Mouse (Mus musculus): ENCODE results near the gene Cyp4a12b. TPM values are rescaled to one million over a fixed set of nuclear protein-coding genes. Genes with fewer than 3 reads are reported as not detected.
"Not testable (repeated sequence)": the region's sequence is repeated elsewhere in the genome, so short reads cannot be mapped to it uniquely, and the experiment has no call there.

The Cyp4a12b gene
- polyA plus RNA-seq (2021), result 0.22 TPM

GRCm38 (mm10) chr4:115411324-115411723, at the start of gene Cyp4a12b:
Cyp4a12b (plus strand) TSS chr4:115411624.
- DNase-seq (ENCODE audit: low read depth, low spot score); CTCF ChIA-PET; H3K27me3 ChIP-seq; in situ Hi-C loops (cut with MboI; ENCODE audit: low pct_unique_long_range_greater_than_20kb); ATAC-seq; POLR2A ChIA-PET: not testable (repeated sequence)

DNA sequence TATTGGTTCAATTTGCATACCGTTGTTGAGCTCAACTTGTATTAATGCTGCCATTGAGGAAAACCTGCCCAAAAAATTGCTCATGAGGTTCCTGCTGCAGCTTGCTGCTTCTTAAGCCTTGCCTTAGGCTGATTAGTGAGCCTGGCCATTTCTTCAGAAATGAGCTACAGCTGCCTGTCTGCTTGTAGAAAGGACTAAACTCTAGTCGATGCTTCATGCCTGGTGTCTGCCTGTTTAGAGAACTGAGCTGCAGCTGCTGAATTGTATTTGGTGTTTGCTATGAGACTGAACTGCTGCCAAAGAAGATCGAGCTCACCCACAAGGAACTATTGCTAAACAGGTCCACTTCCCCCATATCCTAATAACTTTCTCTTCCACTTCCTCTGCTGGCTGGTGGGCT, 45.8 kb upstream of the Cyp4a12b start:
- ATAC-seq; DNase-seq (ENCODE audit: low read depth, low spot score); POLR2A ChIA-PET; H3K27me3 ChIP-seq; CTCF ChIA-PET: not testable (repeated sequence)
- in situ Hi-C loops (cut with MboI; ENCODE audit: low pct_unique_long_range_greater_than_20kb), result loop anchor here (10.0 kb wide), 1 partner anchor 109 kb away; no protein-coding TSS in a partner anchor

- CTCF ChIA-PET; H3K27me3 ChIP-seq; POLR2A ChIA-PET; ATAC-seq; DNase-seq (ENCODE audit: low read depth, low spot score): not testable (repeated sequence)
- in situ Hi-C loops (cut with MboI; ENCODE audit: low pct_unique_long_range_greater_than_20kb), result loop anchor here (10.0 kb wide), 1 partner anchor 107 kb away; no protein-coding TSS in a partner anchor
Observed at GRCm38 (mm10) chr4:115368067-115368466, 43.4 kb upstream of the Cyp4a12b start.

DNA sequence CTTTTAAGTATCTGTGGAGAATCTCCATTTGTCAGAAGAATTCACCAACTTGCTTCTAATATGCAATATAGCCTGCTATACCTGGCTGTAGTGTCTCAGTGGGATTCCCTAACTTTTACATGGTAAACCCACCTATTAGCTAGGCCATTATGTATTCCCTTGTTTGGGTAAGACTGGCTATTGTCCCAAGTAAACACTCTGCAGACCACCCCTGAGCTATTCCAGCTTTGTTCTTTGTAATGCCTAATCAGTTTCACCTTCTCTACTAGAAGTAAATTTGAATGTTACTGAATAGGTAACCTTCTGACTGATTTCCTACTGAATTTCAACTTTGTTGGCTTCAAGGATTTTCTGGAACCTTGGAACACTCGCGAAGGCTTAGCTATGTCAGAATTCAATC, 15.2 kb upstream of the Cyp4a12b start:
- ATAC-seq; POLR2A ChIA-PET; H3K27me3 ChIP-seq; DNase-seq (ENCODE audit: low read depth, low spot score); CTCF ChIA-PET: not testable (repeated sequence)
- in situ Hi-C loops (cut with MboI; ENCODE audit: low pct_unique_long_range_greater_than_20kb), result loop anchor here (5.0 kb wide), 1 partner anchor 114 kb away; no protein-coding TSS in a partner anchor

GRCm38 (mm10) chr4:115396950-115397349, 14.5 kb upstream of the Cyp4a12b start:
- POLR2A ChIA-PET; DNase-seq (ENCODE audit: low read depth, low spot score); H3K27me3 ChIP-seq; CTCF ChIA-PET; ATAC-seq: not testable (repeated sequence)
- in situ Hi-C loops (cut with MboI; ENCODE audit: low pct_unique_long_range_greater_than_20kb), result loop anchor here (5.0 kb wide), 1 partner anchor 115 kb away; no protein-coding TSS in a partner anchor

DNA sequence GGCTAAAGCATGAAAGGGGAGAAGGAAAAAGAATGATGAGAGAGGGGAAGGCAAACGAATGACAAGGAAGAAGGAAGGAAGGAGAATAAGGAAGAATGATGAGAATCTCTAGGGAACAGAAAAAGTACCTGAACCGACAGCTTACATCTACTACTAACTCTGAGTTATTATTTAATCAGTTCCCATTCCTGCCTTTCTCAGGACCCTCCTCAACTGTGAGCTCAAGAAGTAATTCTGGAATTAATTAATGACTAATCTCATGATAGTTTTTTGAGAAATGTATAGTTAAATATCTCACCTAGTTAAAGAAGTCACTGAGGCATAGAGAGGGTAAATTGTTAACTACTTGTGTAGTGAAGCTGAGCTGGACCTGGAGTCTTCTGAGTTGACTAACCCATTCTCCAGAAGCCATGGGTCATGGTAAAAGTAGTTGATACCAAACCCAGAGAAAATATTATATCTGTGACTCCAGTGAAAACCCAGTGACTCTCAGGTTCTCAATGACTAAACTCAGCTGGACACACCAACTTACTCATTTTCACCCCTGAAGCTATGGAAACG, 39.2 kb downstream of the Cyp4a12b start:
- H3K27me3 ChIP-seq, result no peaks in the 10 kb centered on the region
- CTCF ChIA-PET, result interaction anchor here (1.1 kb wide), 1 partner anchor 10 kb away, joined by 3 read pairs; no protein-coding TSS in a partner anchor
- DNase-seq (ENCODE audit: low read depth, low spot score), result no peak
- no peak for ATAC-seq
- in situ Hi-C loops (cut with MboI; ENCODE audit: low pct_unique_long_range_greater_than_20kb), result loop anchor here (10.0 kb wide), 1 partner anchor 96 kb away; no protein-coding TSS in a partner anchor
- no peak for TF ChIP-seq CTCF (IDR thresholded peaks at IDR 0.05)
- POLR2A ChIA-PET, result no interaction called here

GRCm38 (mm10) chr4:115452304-115452703, 40.9 kb downstream of the Cyp4a12b start, which contains the start of gene Cyp4a30b:
Cyp4a30b (plus strand) TSS chr4:115452604.
- H3K27me3 ChIP-seq, result no peaks in the 10 kb centered on the region
- no peak for DNase-seq (ENCODE audit: low read depth, low spot score)
- ATAC-seq, result no peak
- ChIA-PET CTCF (no interaction called here), POLR2A (no interaction called here)
- in situ Hi-C loops (cut with MboI; ENCODE audit: low pct_unique_long_range_greater_than_20kb), result loop anchor here (10.0 kb wide), 1 partner anchor 98 kb away; no protein-coding TSS in a partner anchor
- no peak for TF ChIP-seq CTCF (IDR thresholded peaks at IDR 0.05)

DNA sequence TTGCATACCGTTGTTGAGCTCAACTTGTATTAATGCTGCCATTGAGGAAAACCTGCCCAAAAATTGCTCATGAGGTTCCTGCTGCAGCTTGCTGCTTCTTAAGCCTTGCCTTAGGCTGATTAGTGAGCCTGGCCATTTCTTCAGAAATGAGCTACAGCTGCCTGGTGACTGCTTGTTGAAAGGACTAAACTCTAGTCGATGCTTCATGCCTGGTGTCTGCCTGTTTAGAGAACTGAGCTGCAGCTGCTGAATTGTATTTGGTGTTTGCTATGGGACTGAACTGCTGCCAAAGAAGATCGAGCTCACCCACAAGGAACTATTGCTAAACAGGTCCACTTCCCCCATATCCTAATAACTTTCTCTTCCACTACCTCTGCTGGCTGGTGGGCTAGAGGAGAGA, 62.2 kb downstream of the Cyp4a12b start:
- DNase-seq (ENCODE audit: low read depth, low spot score); H3K27me3 ChIP-seq; POLR2A ChIA-PET; ATAC-seq; CTCF ChIA-PET: not testable (repeated sequence)
- in situ Hi-C loops (cut with MboI; ENCODE audit: low pct_unique_long_range_greater_than_20kb), result loop anchor here (10.0 kb wide), 1 partner anchor 109 kb away; no protein-coding TSS in a partner anchor

DNA sequence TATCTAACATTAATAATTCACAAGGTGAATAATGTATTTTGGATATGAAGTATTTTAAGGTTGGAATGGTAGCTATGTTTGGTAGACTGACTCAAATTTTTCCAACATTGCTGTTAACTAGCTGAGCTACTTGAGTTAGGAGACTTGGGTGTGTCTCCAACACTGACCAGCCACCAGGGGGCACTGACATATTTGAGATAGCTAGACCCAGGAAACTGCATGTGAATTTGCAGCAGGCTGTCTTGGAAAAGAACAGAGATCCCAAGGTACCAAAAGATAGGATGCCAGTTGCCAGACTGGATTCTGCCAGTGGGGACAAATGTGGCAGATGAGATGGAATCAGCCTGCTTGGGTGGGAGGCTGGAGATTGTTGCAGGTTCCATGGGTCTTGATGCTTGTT, 64.6 kb downstream of the Cyp4a12b start:
- DNase-seq (ENCODE audit: low read depth, low spot score); CTCF ChIA-PET; H3K27me3 ChIP-seq; POLR2A ChIA-PET; ATAC-seq: not testable (repeated sequence)
- in situ Hi-C loops (cut with MboI; ENCODE audit: low pct_unique_long_range_greater_than_20kb), result loop anchor here (10.0 to 25.0 kb wide), 3 partner anchors 111 to 461 kb away; partner anchors contain the start of gene Dmbx1

DNA sequence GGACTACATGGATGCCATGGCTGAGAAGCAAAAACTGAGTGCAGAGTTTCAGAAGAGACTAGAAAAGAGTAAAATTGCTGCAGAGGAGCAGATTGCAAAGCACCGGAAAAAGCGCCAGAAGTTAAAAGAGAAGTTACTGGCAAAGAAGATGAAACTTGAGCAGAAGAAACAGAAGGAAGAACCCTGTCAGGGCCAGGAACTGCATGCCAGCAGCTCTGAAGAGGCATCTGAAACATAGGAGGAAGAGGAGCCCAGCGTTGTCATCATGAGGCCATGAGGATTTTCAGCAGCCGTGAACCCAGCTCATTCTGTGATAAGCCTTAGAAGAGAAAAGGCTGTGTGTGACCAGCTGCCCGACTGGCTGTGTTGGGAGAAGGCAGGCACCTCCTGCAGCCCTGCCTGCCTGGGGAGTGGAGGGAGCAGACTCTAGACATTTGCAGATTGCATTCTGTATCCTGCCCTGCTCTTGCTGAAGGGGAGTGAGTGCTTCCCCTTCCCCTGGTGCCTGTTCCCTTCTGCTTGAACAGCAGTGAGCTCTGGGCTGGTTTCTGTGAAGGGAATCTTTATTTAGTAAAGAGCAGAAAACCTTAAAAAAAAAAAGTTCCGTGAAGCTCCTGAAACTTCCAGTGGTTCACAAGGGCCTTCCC, 69.7 kb downstream of the Cyp4a12b start:
- no peak for DNase-seq (ENCODE audit: low read depth, low spot score)
- no peaks in the 10 kb centered on the region for H3K27me3 ChIP-seq
- no peak for TF ChIP-seq CTCF (IDR thresholded peaks at IDR 0.05)
- ATAC-seq, result no peak
- in situ Hi-C loops (cut with MboI; ENCODE audit: low pct_unique_long_range_greater_than_20kb), result loop anchor here (25.0 kb wide), 2 partner anchors 231 to 456 kb away; partner anchors contain the start of gene Dmbx1
- ChIA-PET POLR2A (no interaction called here), CTCF (no interaction called here)

Other genes starting within 250 kb of the Cyp4a12b start
- not detected for gene Cyp4a29, start 169.5 kb upstream of the Cyp4a12b start, polyA plus RNA-seq (2021)
- 0.44 TPM for gene Cyp4a12a, start 112.6 kb upstream of the Cyp4a12b start, polyA plus RNA-seq (2021)
- not detected for gene Cyp4a30b, start 41.0 kb downstream of the Cyp4a12b start, polyA plus RNA-seq (2021)
- gene Cyp4a14, start 84.5 kb downstream of the Cyp4a12b start, polyA plus RNA-seq (2021), result not detected
- not detected for gene Cyp4a10, start 106.6 kb downstream of the Cyp4a12b start, polyA plus RNA-seq (2021)
- gene Cyp4a31, start 152.0 kb downstream of the Cyp4a12b start, polyA plus RNA-seq (2021), result not detected
- not detected for gene Cyp4a32, start 189.3 kb downstream of the Cyp4a12b start, polyA plus RNA-seq (2021)
- gene Cyp4b1, start 236.1 kb downstream of the Cyp4a12b start, polyA plus RNA-seq (2021), result 0.19 TPM

Measured in Patski (cell line).